Mouse (Mus musculus): Measurements from ENCODE around the gene Snrnp35. TPM values are rescaled to one million over a fixed set of nuclear protein-coding genes. Genes with fewer than 3 reads are reported as not detected.
"Not testable (repeated sequence)": the region's sequence is repeated elsewhere in the genome, so short reads cannot be mapped to it uniquely, and the experiment has no call there.

Gene Snrnp35
- polyA plus RNA-seq, 1 experiment from 2014 or later, result 9.2 TPM

DNA sequence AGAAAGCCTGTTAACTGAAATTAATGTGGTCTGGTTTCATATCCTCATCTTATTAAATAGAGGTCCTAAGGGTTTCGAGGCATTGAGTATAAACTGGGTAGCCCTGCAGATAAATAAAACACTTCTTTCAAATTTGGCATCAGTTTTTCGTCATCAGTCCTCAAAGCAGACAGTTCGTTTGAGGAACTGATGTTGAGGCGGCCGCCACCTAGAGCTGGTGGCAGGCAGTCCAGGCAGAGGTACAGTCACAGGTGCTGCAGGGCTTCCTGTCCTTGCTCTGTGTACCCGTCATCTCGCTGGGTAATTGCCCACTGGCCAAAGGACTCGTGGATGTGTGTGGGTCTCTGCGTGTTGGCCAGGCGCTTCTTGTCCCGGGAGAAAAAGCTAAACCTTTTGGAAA lies 10.5 kb downstream of the Snrnp35 start:
- Histone ChIP-seq H3K4me1 (ENCODE audit: control insufficient read depth, low read depth, low read length) (peaks cover 13% of the 10 kb centered on the region), H3K9ac (ENCODE audit: low read depth, low read length) (no peak overlapping the region), H3K9me3 (replicated peaks; ENCODE audit: control insufficient read depth, low read length) (no peaks in the 10 kb centered on the region), H3K36me3 (ENCODE audit: control insufficient read depth, insufficient read depth) (0 out of 2 replicates have a peak, but pooled peaks cover 2% of the 10 kb centered on the region), H3K27me3 (ENCODE audit: control insufficient read depth, insufficient read depth, low read depth, low read length) (no peaks in the 10 kb centered on the region), H3K27ac (ENCODE audit: low read length) (no peak overlapping the region), H3K4me2 (ENCODE audit: low read depth, low read length) (no peak overlapping the region), H3K4me3 (ENCODE audit: low read depth, low read length) (no peak overlapping the region)
- ATAC-seq (ENCODE audit: low read depth), result no peak
- WGBS (ENCODE audit: insufficient replicate concordance), result 65% methylated on average over 11 of the region's 11 CpGs

- Histone ChIP-seq H3K9me3 (replicated peaks; ENCODE audit: control insufficient read depth, low read length) (no peaks in the 10 kb centered on the region), H3K27ac (ENCODE audit: low read length) (no peak overlapping the region), H3K4me1 (ENCODE audit: control insufficient read depth, low read depth, low read length) (peaks cover 23% of the 10 kb centered on the region), H3K9ac (ENCODE audit: low read depth, low read length) (no peak overlapping the region), H3K4me3 (ENCODE audit: low read depth, low read length) (no peak overlapping the region), H3K4me2 (ENCODE audit: low read depth, low read length) (no peak overlapping the region), H3K36me3 (ENCODE audit: control insufficient read depth, insufficient read depth) (0 out of 2 replicates have a peak, but pooled peaks cover 2% of the 10 kb centered on the region), H3K27me3 (ENCODE audit: control insufficient read depth, insufficient read depth, low read depth, low read length) (no peaks in the 10 kb centered on the region)
- 69% methylated on average over 7 of the region's 7 CpGs for WGBS (ENCODE audit: insufficient replicate concordance)
- ATAC-seq (ENCODE audit: low read depth), result no peak
Measured at GRCm38 (mm10) chr5:124495547-124495946, 12.6 kb downstream of the Snrnp35 start.

DNA sequence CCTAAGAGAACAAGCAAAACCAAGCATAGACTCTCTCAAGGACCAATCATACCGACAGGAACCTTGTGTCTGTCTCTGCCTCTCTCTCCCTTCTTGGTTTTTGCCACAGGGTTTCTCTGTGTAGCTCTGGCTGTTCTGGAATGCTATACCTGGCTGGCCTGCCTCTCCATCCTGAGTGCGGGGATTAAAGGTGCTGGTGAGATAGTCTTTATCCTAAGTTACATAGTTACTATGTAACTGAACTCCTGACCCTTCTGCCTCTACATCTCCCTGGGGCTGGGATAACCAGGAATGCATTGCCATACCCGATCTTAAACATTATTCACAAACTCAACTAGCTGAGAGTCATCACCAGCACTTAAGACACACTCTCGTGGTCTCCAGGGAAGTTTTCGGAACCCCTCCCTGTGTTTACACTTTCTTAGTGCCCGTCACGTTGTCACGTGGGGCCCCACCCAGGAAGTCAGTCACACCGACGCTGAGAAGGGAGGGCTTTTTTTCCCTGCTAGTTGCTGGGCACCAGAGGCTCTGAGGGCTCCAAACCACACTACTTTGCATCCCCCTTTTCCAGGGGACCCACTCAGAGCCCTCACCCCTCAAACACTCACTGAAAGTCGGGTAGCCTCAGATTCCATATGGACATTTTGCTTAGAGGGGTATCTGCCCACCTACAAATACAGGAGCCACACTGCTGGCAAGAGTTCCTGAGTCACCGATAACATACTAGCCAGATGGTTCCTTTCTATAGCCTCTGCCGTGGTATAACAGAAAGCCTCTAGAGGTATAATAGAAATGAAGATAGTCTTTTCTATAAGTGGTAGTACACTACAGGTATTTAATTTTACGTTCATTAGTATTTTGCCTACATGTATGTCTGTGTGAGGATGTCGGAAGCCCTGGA lies 13.9 kb downstream of the Snrnp35 start:
- peak overlapping the region; percentile 20; the same call in 1 of the 2 replicates for H3K4me3 ChIP-seq (ENCODE audit: low read depth, low read length)
- H3K27ac ChIP-seq (ENCODE audit: low read length), result no peak overlapping the region
- ATAC-seq (ENCODE audit: low read depth), result peak; percentile 45; the same call in 1 of the 2 replicates
- H3K27me3 ChIP-seq (ENCODE audit: control insufficient read depth, insufficient read depth, low read depth, low read length), result no peaks in the 10 kb centered on the region
- no peak overlapping the region for H3K9ac ChIP-seq (ENCODE audit: low read depth, low read length)
- peak overlapping the region; percentile 40 for H3K4me2 ChIP-seq (ENCODE audit: low read depth, low read length)
- 35% methylated on average over 15 of the region's 15 CpGs for WGBS (ENCODE audit: insufficient replicate concordance)
- no peaks in the 10 kb centered on the region for H3K9me3 ChIP-seq (replicated peaks; ENCODE audit: control insufficient read depth, low read length)
- no peaks in the 10 kb centered on the region for H3K36me3 ChIP-seq (ENCODE audit: control insufficient read depth, insufficient read depth)
- peaks cover 23% of the 10 kb centered on the region for H3K4me1 ChIP-seq (ENCODE audit: control insufficient read depth, low read depth, low read length)

DNA sequence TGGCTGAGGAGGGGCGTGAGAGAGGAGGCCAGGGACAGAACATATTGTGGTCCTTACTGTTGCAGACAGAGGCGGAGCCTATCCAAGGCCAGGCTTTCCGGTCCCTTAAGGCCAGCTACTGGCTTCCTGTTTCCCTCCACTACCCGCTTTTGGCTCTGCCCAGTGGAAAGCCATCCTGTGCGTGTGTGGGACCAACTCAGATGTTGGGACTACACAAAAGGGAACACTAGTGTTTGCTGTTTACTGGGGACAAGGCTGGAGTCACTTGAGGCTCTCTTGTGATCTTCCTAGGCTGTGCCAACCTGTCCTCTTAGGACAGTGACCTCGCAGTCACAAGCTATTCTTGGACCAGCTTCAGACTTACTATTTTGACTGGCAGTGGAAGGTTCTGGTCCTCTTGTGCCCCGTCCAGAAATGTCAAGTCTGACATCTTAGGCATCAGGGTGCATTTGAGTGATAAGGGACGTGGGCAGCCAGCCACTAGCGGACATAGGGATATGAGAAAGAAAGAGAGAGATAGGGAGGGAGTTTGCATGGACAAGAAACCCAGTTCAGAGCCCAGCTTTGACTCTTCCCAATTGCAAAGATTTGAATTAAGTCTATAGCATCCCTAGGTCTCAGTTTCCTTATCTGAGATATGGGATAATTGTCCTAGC lies 15.4 kb downstream of the Snrnp35 start:
- ATAC-seq (ENCODE audit: low read depth), result peak; percentile 19; the same call in 1 of the 2 replicates
- H3K27ac ChIP-seq (ENCODE audit: low read length), result peak overlapping the region; percentile 35; the same call in 1 of the 2 replicates
- H3K36me3 ChIP-seq (ENCODE audit: control insufficient read depth, insufficient read depth), result no peaks in the 10 kb centered on the region
- H3K4me1 ChIP-seq (ENCODE audit: control insufficient read depth, low read depth, low read length), result peaks cover 23% of the 10 kb centered on the region
- WGBS (ENCODE audit: insufficient replicate concordance), result 20% methylated on average over 9 of the region's 9 CpGs
- H3K4me2 ChIP-seq (ENCODE audit: low read depth, low read length), result peak overlapping the region; percentile 6; the same call in 1 of the 2 replicates
- no peaks in the 10 kb centered on the region for H3K27me3 ChIP-seq (ENCODE audit: control insufficient read depth, insufficient read depth, low read depth, low read length)
- H3K9ac ChIP-seq (ENCODE audit: low read depth, low read length), result no peak overlapping the region
- no peaks in the 10 kb centered on the region for H3K9me3 ChIP-seq (replicated peaks; ENCODE audit: control insufficient read depth, low read length)
- no peak overlapping the region for H3K4me3 ChIP-seq (ENCODE audit: low read depth, low read length)

DNA sequence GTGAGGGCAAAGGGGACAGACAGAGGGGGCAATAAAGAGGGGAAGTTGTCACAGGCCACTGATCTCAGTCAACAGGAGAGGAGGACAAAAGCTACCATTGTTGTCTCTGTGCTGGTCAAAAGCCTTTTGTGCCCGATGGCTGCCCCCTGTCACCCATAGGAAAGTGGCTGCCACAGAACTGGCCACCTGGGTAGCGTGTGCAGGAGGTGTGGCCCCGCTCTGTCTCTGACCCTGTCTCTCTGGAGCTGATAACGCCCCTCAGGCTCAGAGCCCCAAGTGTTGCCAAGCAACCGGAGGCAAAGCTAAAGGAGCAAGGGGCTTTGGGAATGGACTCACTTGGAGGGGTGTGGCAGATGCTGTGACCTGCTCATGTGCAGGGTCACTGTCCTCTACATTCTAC lies 16.1 kb downstream of the Snrnp35 start:
- Histone ChIP-seq H3K4me3 (ENCODE audit: low read depth, low read length) (no peak overlapping the region), H3K4me2 (ENCODE audit: low read depth, low read length) (no peak overlapping the region), H3K4me1 (ENCODE audit: control insufficient read depth, low read depth, low read length) (peaks cover 23% of the 10 kb centered on the region), H3K27me3 (ENCODE audit: control insufficient read depth, insufficient read depth, low read depth, low read length) (no peaks in the 10 kb centered on the region), H3K36me3 (ENCODE audit: control insufficient read depth, insufficient read depth) (no peaks in the 10 kb centered on the region), H3K9me3 (replicated peaks; ENCODE audit: control insufficient read depth, low read length) (no peaks in the 10 kb centered on the region), H3K27ac (ENCODE audit: low read length) (no peak overlapping the region), H3K9ac (ENCODE audit: low read depth, low read length) (no peak overlapping the region)
- ATAC-seq (ENCODE audit: low read depth), result no peak
- 24% methylated on average over 5 of the region's 5 CpGs for WGBS (ENCODE audit: insufficient replicate concordance)

- not testable (repeated sequence) for H3K36me3 ChIP-seq (ENCODE audit: control insufficient read depth, insufficient read depth); H3K9ac ChIP-seq (ENCODE audit: low read depth, low read length); H3K4me3 ChIP-seq (ENCODE audit: low read depth, low read length); H3K9me3 ChIP-seq (replicated peaks; ENCODE audit: control insufficient read depth, low read length); ATAC-seq (ENCODE audit: low read depth); H3K27ac ChIP-seq (ENCODE audit: low read length); H3K4me2 ChIP-seq (ENCODE audit: low read depth, low read length); H3K27me3 ChIP-seq (ENCODE audit: control insufficient read depth, insufficient read depth, low read depth, low read length)
- H3K4me1 ChIP-seq (ENCODE audit: control insufficient read depth, low read depth, low read length), result peaks cover 23% of the 10 kb centered on the region
- WGBS (ENCODE audit: insufficient replicate concordance), result 80% methylated on average over 2 of the region's 4 CpGs
Measured at GRCm38 (mm10) chr5:124500037-124500436, 17.1 kb downstream of the Snrnp35 start.

GRCm38 (mm10) chr5:124500573-124500972 lies 17.6 kb downstream of the Snrnp35 start:
- Histone ChIP-seq H3K36me3 (ENCODE audit: control insufficient read depth, insufficient read depth) (no peaks in the 10 kb centered on the region), H3K4me2 (ENCODE audit: low read depth, low read length) (no peak overlapping the region), H3K9ac (ENCODE audit: low read depth, low read length) (no peak overlapping the region), H3K27me3 (ENCODE audit: control insufficient read depth, insufficient read depth, low read depth, low read length) (no peaks in the 10 kb centered on the region), H3K9me3 (replicated peaks; ENCODE audit: control insufficient read depth, low read length) (no peaks in the 10 kb centered on the region), H3K27ac (ENCODE audit: low read length) (no peak overlapping the region), H3K4me1 (ENCODE audit: control insufficient read depth, low read depth, low read length) (peaks cover 23% of the 10 kb centered on the region), H3K4me3 (ENCODE audit: low read depth, low read length) (no peak overlapping the region)
- no peak for ATAC-seq (ENCODE audit: low read depth)
- 87% methylated on average over 3 of the region's 3 CpGs for WGBS (ENCODE audit: insufficient replicate concordance)

GRCm38 (mm10) chr5:124501541-124501940 lies 18.6 kb downstream of the Snrnp35 start:
- no peak overlapping the region for H3K4me2 ChIP-seq (ENCODE audit: low read depth, low read length)
- peaks cover 21% of the 10 kb centered on the region for H3K4me1 ChIP-seq (ENCODE audit: control insufficient read depth, low read depth, low read length)
- no peak overlapping the region for H3K27ac ChIP-seq (ENCODE audit: low read length)
- no peaks in the 10 kb centered on the region for H3K9me3 ChIP-seq (replicated peaks; ENCODE audit: control insufficient read depth, low read length)
- no peak for ATAC-seq (ENCODE audit: low read depth)
- H3K36me3 ChIP-seq (ENCODE audit: control insufficient read depth, insufficient read depth), result no peaks in the 10 kb centered on the region
- H3K9ac ChIP-seq (ENCODE audit: low read depth, low read length), result no peak overlapping the region
- 78% methylated on average over 10 of the region's 10 CpGs for WGBS (ENCODE audit: insufficient replicate concordance)
- H3K27me3 ChIP-seq (ENCODE audit: control insufficient read depth, insufficient read depth, low read depth, low read length), result no peaks in the 10 kb centered on the region
- H3K4me3 ChIP-seq (ENCODE audit: low read depth, low read length), result no peak overlapping the region

DNA sequence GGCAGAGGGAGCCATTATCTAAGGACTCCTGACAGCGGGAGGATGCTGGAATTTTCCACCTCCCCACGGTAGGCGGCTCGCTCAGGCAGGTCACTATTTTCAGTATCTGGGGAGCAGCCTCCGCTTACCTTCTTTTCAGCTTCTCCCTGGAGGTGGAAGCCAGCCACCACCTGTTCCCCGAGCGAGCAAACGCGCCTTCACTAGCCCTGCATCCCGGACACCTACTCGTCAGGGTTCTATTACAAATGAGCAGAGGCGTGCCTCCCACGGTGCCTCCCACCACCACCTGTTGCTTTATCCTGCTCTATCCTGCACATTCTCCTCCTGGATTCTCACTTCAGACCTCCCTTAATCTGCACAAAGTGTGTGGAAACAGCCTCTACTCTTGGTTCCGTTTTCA lies 20.8 kb downstream of the Snrnp35 start:
- ATAC-seq (ENCODE audit: low read depth), result no peak
- 68% methylated on average over 14 of the region's 14 CpGs for WGBS (ENCODE audit: insufficient replicate concordance)
- no peaks in the 10 kb centered on the region for H3K36me3 ChIP-seq (ENCODE audit: control insufficient read depth, insufficient read depth)
- no peak overlapping the region for H3K4me3 ChIP-seq (ENCODE audit: low read depth, low read length)
- H3K9me3 ChIP-seq (replicated peaks; ENCODE audit: control insufficient read depth, low read length), result no peaks in the 10 kb centered on the region
- no peaks in the 10 kb centered on the region for H3K27me3 ChIP-seq (ENCODE audit: control insufficient read depth, insufficient read depth, low read depth, low read length)
- no peak overlapping the region for H3K27ac ChIP-seq (ENCODE audit: low read length)
- no peak overlapping the region for H3K4me2 ChIP-seq (ENCODE audit: low read depth, low read length)
- H3K4me1 ChIP-seq (ENCODE audit: control insufficient read depth, low read depth, low read length), result peaks cover 7% of the 10 kb centered on the region
- no peak overlapping the region for H3K9ac ChIP-seq (ENCODE audit: low read depth, low read length)

All from liver, embryonic 16.5 days (tissue).